Mouse (Mus musculus) cortical plate, adult 2 months (tissue): ENCODE data around the gene Csrnp3.

Experiments
- CTCF ChIP-seq: fragments of 200-500 bp; IDR thresholded peaks from 2 replicates; pipeline ENCODE4 v1.5.1; 2011; ENCODE audit warnings: mild to moderate bottlenecking, control low read depth, low read length; ENCODE audit not compliant: insufficient read depth; ENCODE audit errors: extremely low read depth
- POLR2A ChIP-seq: fragments of 200-500 bp; IDR thresholded peaks from 2 replicates; pipeline ENCODE4 v1.6.1; 2011; ENCODE audit warnings: mild to moderate bottlenecking, low read length, control low read depth; ENCODE audit not compliant: insufficient read depth; ENCODE audit errors: extremely low read depth

DNA sequence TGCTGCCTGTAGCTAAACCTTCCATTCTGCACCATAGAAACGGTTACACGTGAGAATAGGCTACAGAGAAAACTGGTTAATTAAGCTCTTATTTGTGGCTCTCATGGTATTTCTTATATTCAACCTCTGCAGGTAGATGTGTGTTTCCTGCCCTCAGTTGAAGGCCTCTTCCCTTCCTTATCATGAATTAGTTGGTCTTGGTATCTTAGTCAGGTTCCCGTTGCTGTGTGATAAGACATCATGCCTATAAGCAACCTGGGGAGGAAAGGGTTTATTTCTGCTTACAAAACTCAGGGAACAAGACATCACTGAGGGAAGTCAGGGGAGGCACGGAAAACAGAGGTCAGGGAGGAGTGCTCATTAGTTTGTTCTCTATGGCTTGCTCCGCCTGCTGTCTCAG lies 48.7 kb downstream of the Csrnp3 start:
- TF ChIP-seq CTCF, result no peak
- TF ChIP-seq POLR2A, result no peak
